ENCODE assay signal across 11 mouse cellular contexts in the genomic region with DNA sequence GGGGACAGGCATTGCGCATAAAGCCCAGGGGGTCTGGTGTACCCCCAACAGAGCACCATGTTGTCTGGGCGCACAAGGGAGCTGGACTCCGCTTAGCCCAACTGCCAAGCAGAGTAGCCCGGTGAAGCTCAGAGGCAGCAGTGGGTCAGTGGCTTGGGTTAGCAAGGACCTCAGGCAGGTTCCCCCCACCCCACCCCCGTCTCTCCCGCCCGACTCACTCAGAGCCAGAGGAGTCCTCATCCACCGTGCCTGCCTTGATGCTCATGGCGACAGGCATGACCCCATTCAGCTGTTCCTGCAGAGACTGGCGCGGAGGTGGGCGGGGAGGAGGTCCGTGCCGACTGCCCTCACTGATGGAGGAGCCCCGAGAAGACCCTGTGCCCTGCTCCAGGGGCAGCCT. TPM values are rescaled to one million over a fixed set of nuclear protein-coding genes. Genes with fewer than 3 reads are reported as not detected.
DNase-seq lines count a peak whose midpoint lies in the region; ATAC-seq and TF ChIP-seq lines count a peak whose summit lies in the region.
"Had no signal": no experiment of that assay in that cellular context is flagged by ENCODE, and none has a peak within 500 bp of the region (broad histone marks: within the 10 kb centered on the region; RNA-seq: fewer than 3 reads in every experiment).

No protein-coding gene starts in this region.

- H3K4me1 ChIP-seq in heart, embryonic 13.5 days, result peaks cover 22% of the 10 kb centered on the region
- peaks cover 25% of the 10 kb centered on the region for H3K4me1 ChIP-seq in lung, embryonic 15.5 days
- H3K4me1 ChIP-seq in ES-E14 (ENCODE audit: control insufficient read depth in 2 of 2, insufficient read depth in 2 of 2, low read length in 2 of 2, poor library complexity in 1 of 2), result peaks cover 0 to 21% of the 10 kb centered on the region in 2 experiments; a peak in 2 of 4 replicates
- H3K4me1 ChIP-seq in intestine, embryonic 16.5 days (ENCODE audit: control insufficient read depth, insufficient read depth, low read length), result peaks cover 18% of the 10 kb centered on the region

- H3K4me2 ChIP-seq in heart, embryonic 13.5 days, result peak overlapping the region; percentile 40
- H3K4me2 ChIP-seq in lung, embryonic 15.5 days, result peak overlapping the region; percentile 34
- H3K4me2 ChIP-seq in intestine, embryonic 16.5 days (ENCODE audit: low read depth, low read length), result peak overlapping the region; percentile 35; the same call in 1 of the 2 replicates
- H3K4me2 ChIP-seq: liver, embryonic 15.5 days had no signal

- H3K27me3 ChIP-seq in heart, embryonic 13.5 days (replicated peaks), result peaks cover 22% of the 10 kb centered on the region
- H3K27me3 ChIP-seq in lung, embryonic 15.5 days, result no peaks in the 10 kb centered on the region
- H3K27me3 ChIP-seq in intestine, embryonic 16.5 days (replicated peaks; ENCODE audit: control insufficient read depth, insufficient read depth, low read length), result no peaks in the 10 kb centered on the region
- H3K27me3 ChIP-seq: liver, embryonic 15.5 days had no signal

- peak overlapping the region; percentile 50; the same call in 1 of the 2 replicates for H3K9ac ChIP-seq in heart, embryonic 13.5 days
- 0 out of 2 replicates have a peak overlapping the region, but pooled peaks have one; percentile 29 for H3K9ac ChIP-seq in lung, embryonic 15.5 days
- no peak overlapping the region for H3K9ac ChIP-seq in ES-E14 (ENCODE audit: insufficient read depth, low read depth, low read length, poor library complexity, severe bottlenecking)
- H3K9ac ChIP-seq in intestine, embryonic 16.5 days (ENCODE audit: low read depth, low read length), result peak overlapping the region; percentile 50; the same call in 1 of the 2 replicates
- H3K9ac ChIP-seq: liver, embryonic 15.5 days had no signal

- H3K4me3 ChIP-seq in heart, embryonic 13.5 days, result no peak overlapping the region
- no peak overlapping the region for H3K4me3 ChIP-seq in lung, embryonic 15.5 days
- H3K4me3 ChIP-seq in ES-E14 (ENCODE audit: insufficient read depth in 1 of 2, low read depth in 1 of 2, low read length in 2 of 2, poor library complexity in 1 of 2, severe bottlenecking in 1 of 2), result peak overlapping the region; percentile 3 to 23; a peak in 1 of 4 replicates
- H3K4me3 ChIP-seq in intestine, embryonic 16.5 days (ENCODE audit: low read length), result no peak overlapping the region
- H3K4me3 ChIP-seq: liver, embryonic 15.5 days had no signal

- no peak overlapping the region for H3K27ac ChIP-seq in heart, embryonic 13.5 days (replicated peaks)
- no peak overlapping the region for H3K27ac ChIP-seq in lung, embryonic 15.5 days
- H3K27ac ChIP-seq in ES-E14 (ENCODE audit: insufficient read depth, low read depth, low read length, poor library complexity, severe bottlenecking), result no peak overlapping the region
- H3K27ac ChIP-seq in intestine, embryonic 16.5 days (ENCODE audit: low read length), result no peak overlapping the region
- H3K27ac ChIP-seq: liver, embryonic 15.5 days had no signal

- peaks cover under 1% of the 10 kb centered on the region; the same call in 1 of the 2 replicates for H3K36me3 ChIP-seq in heart, embryonic 13.5 days
- H3K36me3 ChIP-seq in lung, embryonic 15.5 days, result 0 out of 2 replicates have a peak, but pooled peaks cover under 1% of the 10 kb centered on the region
- H3K36me3 ChIP-seq in ES-E14 (ENCODE audit: control insufficient read depth, insufficient read depth, low read length, poor library complexity, severe bottlenecking), result peaks cover 4% of the 10 kb centered on the region
- no peaks in the 10 kb centered on the region for H3K36me3 ChIP-seq in intestine, embryonic 16.5 days (ENCODE audit: control insufficient read depth, insufficient read depth, low read length)
- H3K36me3 ChIP-seq: liver, embryonic 15.5 days had no signal

- 44% methylated on average over 15 of the region's 15 CpGs for WGBS in heart, embryonic 13.5 days
- WGBS in lung, embryonic 15.5 days, result 52% methylated on average over 15 of the region's 15 CpGs
- WGBS in intestine, embryonic 16.5 days, result 65% methylated on average over 15 of the region's 15 CpGs

- no peak for ATAC-seq in heart, embryonic 13.5 days (ENCODE audit: extremely low read depth, insufficient number of reproducible peaks, low FRiP score, low TSS enrichment)
- no peak for ATAC-seq in lung, embryonic 15.5 days (ENCODE audit: borderline replicate concordance, extremely low read depth, low FRiP score, low TSS enrichment)
- no peak for ATAC-seq in intestine, embryonic 16.5 days
- ATAC-seq in CD4-positive, CD25-positive, alpha-beta regulatory T cell, adult 4 months, result no peak

- in situ Hi-C loops in ES-E14 (cut with MboI; ENCODE audit: low sequenced_read_pairs in 2 of 2, unreplicated experiment in 2 of 2), result no loop called here

- intact Hi-C loops in heart, postnatal 14 days (cut with DNase I), result no loop called here

- H3K9me3 ChIP-seq in heart, embryonic 13.5 days, result no peaks in the 10 kb centered on the region
- H3K9me3 ChIP-seq in lung, embryonic 15.5 days, result no peaks in the 10 kb centered on the region
- H3K9me3 ChIP-seq in ES-E14 (ENCODE audit: control insufficient read depth, insufficient read depth, low read depth, low read length), result no peaks in the 10 kb centered on the region
- no peaks in the 10 kb centered on the region for H3K9me3 ChIP-seq in intestine, embryonic 16.5 days (ENCODE audit: control insufficient read depth, low read length)
- H3K9me3 ChIP-seq: liver, embryonic 15.5 days had no signal

- no peak for DNase-seq in heart, postnatal 14 days
- no peak for DNase-seq in lung, postnatal 25 days (ENCODE audit: low spot score)
- no peak for DNase-seq in ES-E14 (ENCODE audit: low read depth, low spot score)
- no peak for DNase-seq in adrenal gland, postnatal 36 days
- DNase-seq: gastrocnemius, postnatal 10 days; layer of hippocampus, postnatal 36 days had no signal

TF ChIP-seq in ES-E14, 5 proteins besides CTCF, POLR2A, EP300 and RAD21:
- TF ChIP-seq HCFC1 (IDR thresholded peaks at IDR 0.05; ENCODE audit: borderline replicate concordance, insufficient read depth, low read length), result no peak
- no peak for TF ChIP-seq MAFK (IDR thresholded peaks at IDR 0.05; ENCODE audit: insufficient read depth, low read depth, low read length)
- TF ChIP-seq ZNF384 (IDR thresholded peaks at IDR 0.05; ENCODE audit: low read depth, low read length), result no peak
- TF ChIP-seq CHD2 (IDR thresholded peaks at IDR 0.05; ENCODE audit: low read depth, low read length), result no peak
- TF ChIP-seq ZC3H11A (IDR thresholded peaks at IDR 0.05; ENCODE audit: borderline replicate concordance, low read depth, low read length), result no peak

RNA-seq across cellular contexts. Expression of a gene that starts 9.2 kb away (rescaled TPM):
- 24.4 and 25.4 TPM in 2 replicates for polyA plus RNA-seq in heart, embryonic 13.5 days (2015; fragmentation: Nextera tagmentation; extraction: Ambion mirVana)
- total RNA-seq in heart, postnatal 14 days (2021), result 1 to 10 TPM; 1.1 to 1.7 TPM
- polyA plus RNA-seq in lung, embryonic 15.5 days (2015; fragmentation: Nextera tagmentation; extraction: Ambion mirVana), result 79.8 and 81.5 TPM in 2 replicates
- 172 and 284 TPM in 2 replicates for total RNA-seq in ES-E14 (2012; rRNA removed)
- 22.1 and 26.1 TPM in 2 replicates for polyA plus RNA-seq in intestine, embryonic 16.5 days (2015; fragmentation: Nextera tagmentation; extraction: Ambion mirVana)
- total RNA-seq in adrenal gland, postnatal 36 days (2021), result 1 to 10 TPM; 1.0 to 1.6 TPM
- 1 to 10 TPM; 1.7 to 3.4 TPM for polyA plus RNA-seq in CD4-positive, CD25-positive, alpha-beta regulatory T cell, adult 4 months (2017; shearing (Covaris generic))

RNA-seq across cellular contexts. Expression of a gene that starts 22.6 kb away (rescaled TPM):
- polyA plus RNA-seq in heart, embryonic 13.5 days (2015; fragmentation: Nextera tagmentation; extraction: Ambion mirVana), result 2.1 and 3.1 TPM in 2 replicates
- total RNA-seq in heart, postnatal 14 days (2021), result 1 to 10 TPM; 5.4 to 5.9 TPM
- 7.5 and 8.5 TPM in 2 replicates for polyA plus RNA-seq in lung, embryonic 15.5 days (2015; fragmentation: Nextera tagmentation; extraction: Ambion mirVana)
- total RNA-seq in ES-E14 (2012; rRNA removed), result 7.9 and 15.6 TPM in 2 replicates
- 2.6 and 3.0 TPM in 2 replicates for polyA plus RNA-seq in intestine, embryonic 16.5 days (2015; fragmentation: Nextera tagmentation; extraction: Ambion mirVana)
- 1 to 10 TPM; 5.6 to 8.1 TPM for total RNA-seq in adrenal gland, postnatal 36 days (2021)
- 1 to 10 TPM in 1 of 2 experiments, under 1 TPM in 1; 0.61 to 2.1 TPM for polyA plus RNA-seq in CD4-positive, CD25-positive, alpha-beta regulatory T cell, adult 4 months (2017; shearing (Covaris generic))

RNA-seq across cellular contexts. Expression of a gene that starts 28.1 kb away (rescaled TPM):
- 40.7 and 45.8 TPM in 2 replicates for polyA plus RNA-seq in heart, embryonic 13.5 days (2015; fragmentation: Nextera tagmentation; extraction: Ambion mirVana)
- 10 to 100 TPM; 18.9 to 53.7 TPM for total RNA-seq in heart, postnatal 14 days (2021)
- polyA plus RNA-seq in lung, embryonic 15.5 days (2015; fragmentation: Nextera tagmentation; extraction: Ambion mirVana), result 2.8 and 9.3 TPM in 2 replicates
- total RNA-seq in ES-E14 (2012; rRNA removed), result not detected in 2 replicates
- not detected in 2 replicates for polyA plus RNA-seq in intestine, embryonic 16.5 days (2015; fragmentation: Nextera tagmentation; extraction: Ambion mirVana)
- total RNA-seq in adrenal gland, postnatal 36 days (2021), result not detected
- polyA plus RNA-seq in CD4-positive, CD25-positive, alpha-beta regulatory T cell, adult 4 months (2017; shearing (Covaris generic)), result not detected
- total RNA-seq: gastrocnemius, postnatal 10 days had no signal

RNA-seq across cellular contexts. Expression of a gene that starts 52.2 kb away (rescaled TPM):
- polyA plus RNA-seq in heart, embryonic 13.5 days (2015; fragmentation: Nextera tagmentation; extraction: Ambion mirVana), result 78.2 and 91.4 TPM in 2 replicates
- 10 to 100 TPM; 77.8 to 81.7 TPM for total RNA-seq in heart, postnatal 14 days (2021)
- polyA plus RNA-seq in lung, embryonic 15.5 days (2015; fragmentation: Nextera tagmentation; extraction: Ambion mirVana), result 115 and 116 TPM in 2 replicates
- 204 and 236 TPM in 2 replicates for total RNA-seq in ES-E14 (2012; rRNA removed)
- polyA plus RNA-seq in intestine, embryonic 16.5 days (2015; fragmentation: Nextera tagmentation; extraction: Ambion mirVana), result 166 and 168 TPM in 2 replicates
- total RNA-seq in adrenal gland, postnatal 36 days (2021), result 100 to 1,000 TPM; 185 to 210 TPM
- 100 to 1,000 TPM; 164 to 188 TPM for polyA plus RNA-seq in CD4-positive, CD25-positive, alpha-beta regulatory T cell, adult 4 months (2017; shearing (Covaris generic))

Comparison
In these comparisons a context has a peak if more than half of its experiments do, and no peak if none do; other contexts are left out.
1. H3K4me3 ChIP-seq: peak in ES-E14 (2 of 2); none in heart, embryonic 13.5 days (single experiment), lung, embryonic 15.5 days (single experiment) and intestine, embryonic 16.5 days (single experiment).
2. Peak in every context shown above with its lines, with median percentiles within 50 percentile points of each other: H3K4me2 ChIP-seq.